Mouse (Mus musculus) lung, postnatal 25 days (tissue): Measurements from ENCODE around the gene Tmc5.

Experiments
- DNase-seq: peaks from one replicate; pipeline ENCODE4 v3.0.0; 2022; ENCODE audit warnings: low spot score

The Tmc5 gene

GRCm38 (mm10) chr7:118610721-118611120 lies 13.6 kb downstream of the Tmc5 start:
- DNase-seq = no peak

- DNase-seq = no peak
Observed at GRCm38 (mm10) chr7:118611185-118611749, 14.2 kb downstream of the Tmc5 start.

- DNase-seq = no peak
Observed at GRCm38 (mm10) chr7:118611933-118612332, 14.8 kb downstream of the Tmc5 start.

GRCm38 (mm10) chr7:118614076-118614475 lies 17.0 kb downstream of the Tmc5 start:
- DNase-seq = no peak

- DNase-seq = no peak
Observed at GRCm38 (mm10) chr7:118618104-118618503, 21.0 kb downstream of the Tmc5 start.

GRCm38 (mm10) chr7:118620243-118620906 lies 23.3 kb downstream of the Tmc5 start:
- no peak for DNase-seq

GRCm38 (mm10) chr7:118621094-118621493 lies 24.0 kb downstream of the Tmc5 start:
- no peak for DNase-seq

- DNase-seq = no peak
Observed at GRCm38 (mm10) chr7:118627550-118628298, 30.6 kb downstream of the Tmc5 start.

GRCm38 (mm10) chr7:118633094-118633493 lies 36.0 kb downstream of the Tmc5 start:
- no peak for DNase-seq

- no peak for DNase-seq
Observed at GRCm38 (mm10) chr7:118633951-118634350, 36.9 kb downstream of the Tmc5 start.

GRCm38 (mm10) chr7:118637466-118637865 lies 40.4 kb downstream of the Tmc5 start:
- DNase-seq = no peak

- no peak for DNase-seq
Observed at GRCm38 (mm10) chr7:118646237-118646636, 49.1 kb downstream of the Tmc5 start.

GRCm38 (mm10) chr7:118649328-118649727 lies 52.2 kb downstream of the Tmc5 start:
- DNase-seq = no peak

GRCm38 (mm10) chr7:118650119-118650518 lies 53.0 kb downstream of the Tmc5 start:
- DNase-seq = no peak

GRCm38 (mm10) chr7:118650891-118651290 lies 53.8 kb downstream of the Tmc5 start:
- no peak for DNase-seq

GRCm38 (mm10) chr7:118652572-118653295 lies 55.6 kb downstream of the Tmc5 start:
- DNase-seq = no peak

- no peak for DNase-seq
Observed at GRCm38 (mm10) chr7:118656730-118657129, 59.6 kb downstream of the Tmc5 start.

GRCm38 (mm10) chr7:118667773-118668172 lies 70.7 kb downstream of the Tmc5 start:
- no peak for DNase-seq

GRCm38 (mm10) chr7:118670142-118670541 lies 73.0 kb downstream of the Tmc5 start:
- DNase-seq = no peak

GRCm38 (mm10) chr7:118676826-118677225 lies 79.7 kb downstream of the Tmc5 start:
- no peak for DNase-seq

- no peak for DNase-seq
Observed at GRCm38 (mm10) chr7:118688199-118688598, 91.1 kb downstream of the Tmc5 start.

- DNase-seq = no peak
Observed at GRCm38 (mm10) chr7:118689088-118689487, 92.0 kb downstream of the Tmc5 start.

GRCm38 (mm10) chr7:118691287-118691686 lies 94.2 kb downstream of the Tmc5 start:
- DNase-seq = no peak
